ENCODE assay signal across 27 mouse cellular contexts in genomic region chr10:83350689-83351088, GRCm38 (mm10). TPM values are rescaled to one million over a fixed set of nuclear protein-coding genes. Genes with fewer than 3 reads are reported as not detected.
A peak's percentile ranks its signal among the peaks of the same experiment; 100 is the strongest.
DNase-seq lines count a peak whose midpoint lies in the region; ATAC-seq and TF ChIP-seq lines count a peak whose summit lies in the region.
"Had no signal": no experiment of that assay in that cellular context is flagged by ENCODE, and none has a peak within 500 bp of the region (broad histone marks: within the 10 kb centered on the region; RNA-seq: fewer than 3 reads in every experiment).

No protein-coding gene starts in this region.

- H3K36me3 ChIP-seq in kidney, embryonic 16.5 days (ENCODE audit: insufficient read depth, low read length) = no peaks in the 10 kb centered on the region
- H3K36me3 ChIP-seq: embryonic facial prominence, embryonic 12.5 days; embryonic facial prominence, embryonic 15.5 days; heart, embryonic 12.5 days; heart, embryonic 15.5 days had no signal

- 70% methylated on average over 2 of the region's 2 CpGs for WGBS in kidney, embryonic 16.5 days
- 96% methylated on average over 2 of the region's 2 CpGs for WGBS in cerebellum, adult 2 months

- no peak overlapping the region for H3K9ac ChIP-seq in kidney, embryonic 16.5 days (replicated peaks; ENCODE audit: low read length)
- H3K9ac ChIP-seq: embryonic facial prominence, embryonic 12.5 days; embryonic facial prominence, embryonic 15.5 days; forebrain, postnatal 0 days; heart, embryonic 12.5 days; heart, embryonic 15.5 days; hindbrain, embryonic 14.5 days had no signal

- H3K27ac ChIP-seq in kidney, embryonic 16.5 days (ENCODE audit: low read length) = no peak overlapping the region
- no peak overlapping the region for H3K27ac ChIP-seq in cerebellum, adult 2 months (ENCODE audit: insufficient read depth, low read length)
- H3K27ac ChIP-seq: embryonic facial prominence, embryonic 12.5 days; embryonic facial prominence, embryonic 15.5 days; heart, embryonic 15.5 days; hindbrain, embryonic 14.5 days; hindbrain, postnatal 0 days had no signal

- 0 out of 2 replicates have a peak, but pooled peaks have one; percentile 54 for ATAC-seq in kidney, embryonic 16.5 days (ENCODE audit: low FRiP score, low TSS enrichment)
- ATAC-seq: CD4-positive, CD25-positive, alpha-beta regulatory T cell, adult 4 months; forebrain, embryonic 14.5 days; forebrain, postnatal 0 days; hindbrain, postnatal 0 days; Patski had no signal

- H3K27me3 ChIP-seq in kidney, embryonic 16.5 days (ENCODE audit: insufficient read depth, low read length) = no peaks in the 10 kb centered on the region
- H3K27me3 ChIP-seq in cerebellum, adult 2 months (ENCODE audit: control insufficient read depth, insufficient read depth, low read length) = no peaks in the 10 kb centered on the region
- H3K27me3 ChIP-seq: embryonic facial prominence, embryonic 12.5 days; embryonic facial prominence, embryonic 15.5 days; Patski had no signal

- DNase-seq in kidney, adult 11 months = peak; percentile 45
- no peak for DNase-seq in kidney, postnatal 4 days
- DNase-seq in kidney, adult 9 months = peak; percentile 74
- no peak for DNase-seq in kidney, postnatal 14 days
- peak; percentile 55 to 66 for DNase-seq in kidney, postnatal 36 days
- no peak for DNase-seq in B cell, adult 2 months
- no peak for DNase-seq in cerebellum, adult 2 months
- DNase-seq: adrenal gland, postnatal 10 days; adrenal gland, postnatal 36 days; cerebellum, adult 18-20 months; cerebellum, adult 9-11 months; cerebellum, postnatal 25 days; forebrain, postnatal 0 days; gastrocnemius, postnatal 25 days; heart, adult 18-20 months; heart, postnatal 10 days; heart, postnatal 36 days had no signal

- no peaks in the 10 kb centered on the region for H3K9me3 ChIP-seq in kidney, embryonic 16.5 days (ENCODE audit: low read length)
- H3K9me3 ChIP-seq: embryonic facial prominence, embryonic 12.5 days; embryonic facial prominence, embryonic 15.5 days; heart, embryonic 12.5 days; heart, embryonic 15.5 days had no signal

- no peak overlapping the region for H3K4me2 ChIP-seq in kidney, embryonic 16.5 days (replicated peaks; ENCODE audit: low read depth, low read length)
- H3K4me2 ChIP-seq: embryonic facial prominence, embryonic 12.5 days; embryonic facial prominence, embryonic 15.5 days; heart, embryonic 12.5 days; heart, embryonic 15.5 days; hindbrain, embryonic 14.5 days had no signal

- no peak overlapping the region for H3K4me3 ChIP-seq in kidney, embryonic 16.5 days (ENCODE audit: low read length)
- H3K4me3 ChIP-seq in cerebellum, adult 2 months (replicated peaks; ENCODE audit: insufficient read depth, low read depth, low read length) = no peak overlapping the region
- H3K4me3 ChIP-seq: embryonic facial prominence, embryonic 12.5 days; embryonic facial prominence, embryonic 15.5 days; heart, embryonic 12.5 days; heart, embryonic 15.5 days had no signal

- no peak for TF ChIP-seq CTCF in cerebellum, adult 2 months (IDR thresholded peaks at IDR 0.05; ENCODE audit: borderline replicate concordance, insufficient read depth, low read depth, low read length)

- H3K4me1 ChIP-seq in kidney, embryonic 16.5 days (ENCODE audit: insufficient read depth, low read length) = peaks cover 8% of the 10 kb centered on the region
- H3K4me1 ChIP-seq in cerebellum, adult 2 months (ENCODE audit: control insufficient read depth, insufficient read depth, low read length) = peaks cover 3% of the 10 kb centered on the region; the same call in 1 of the 2 replicates

- TF ChIP-seq POLR2A in cerebellum, adult 2 months (IDR thresholded peaks at IDR 0.05; ENCODE audit: borderline replicate concordance, insufficient read depth, low read length) = no peak

RNA-seq across cellular contexts. Expression of gene D10Wsu102e, which starts 9.3 kb away (rescaled TPM):
- polyA plus RNA-seq in kidney, embryonic 16.5 days (2015; fragmentation: Nextera tagmentation; extraction: Ambion mirVana) = 0.81 and 0.86 TPM in 2 replicates
- 1.7 and 1.9 TPM in 2 replicates for polyA plus RNA-seq in cerebellum, adult 2 months (2012; rRNA removed)

RNA-seq across cellular contexts. Expression of gene Slc41a2, which starts 13.0 kb away (rescaled TPM):
- 0.52 and 0.63 TPM in 2 replicates for polyA plus RNA-seq in kidney, embryonic 16.5 days (2015; fragmentation: Nextera tagmentation; extraction: Ambion mirVana)
- polyA plus RNA-seq in cerebellum, adult 2 months (2012; rRNA removed) = 11.7 and 12.4 TPM in 2 replicates

Comparison
In these comparisons a context has a peak if more than half of its experiments do, and no peak if none do; other contexts are left out.
1. DNase-seq: peak in kidney, adult 11 months (single experiment), kidney, adult 9 months (single experiment) and kidney, postnatal 36 days (2 of 2); none in kidney, postnatal 4 days (0 of 2), kidney, postnatal 14 days (single experiment), B cell, adult 2 months (0 of 2) and cerebellum, adult 2 months (0 of 2).